Mouse (Mus musculus): ENCODE measurements around the gene Oas1g.
"Not testable (repeated sequence)": the region's sequence is repeated elsewhere in the genome, so short reads cannot be mapped to it uniquely, and the experiment has no call there.

DNA sequence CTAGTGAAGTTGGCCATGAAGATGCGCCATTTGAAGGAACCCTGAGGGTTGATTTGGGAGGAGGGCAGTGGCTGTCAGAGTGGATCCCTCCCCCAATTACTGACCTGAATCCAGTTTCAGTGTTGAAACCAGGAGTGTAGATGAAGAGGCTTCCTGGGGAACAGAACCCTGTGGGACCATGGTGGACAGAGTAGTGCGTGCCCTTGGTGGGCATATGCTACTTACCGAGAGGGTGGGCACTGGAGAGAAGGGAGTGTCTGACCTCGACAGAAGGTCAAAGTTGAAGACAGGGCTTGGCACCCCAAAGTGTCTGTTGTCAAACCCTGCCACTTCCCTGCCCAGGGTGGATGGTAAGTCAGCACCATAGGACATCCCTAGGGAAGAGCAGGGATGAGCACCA is 6.5 kb upstream of the Oas1g start:
- not testable (repeated sequence) for TF ChIP-seq POLR2A (IDR thresholded peaks at IDR 0.05; ENCODE audit: insufficient read depth, low read length); CTCF (IDR thresholded peaks at IDR 0.05; ENCODE audit: low read depth, low read length)

All from ES-Bruce4 (cell line).